Comparison of ENCODE assay signal across 8 mouse cellular contexts in genomic region chr17:86906136-86906461, GRCm38 (mm10). TPM values are rescaled to one million over a fixed set of nuclear protein-coding genes. Genes with fewer than 3 reads are reported as not detected.
DNase-seq lines count a peak whose midpoint lies in the region; ATAC-seq lines count a peak whose summit lies in the region.

No protein-coding gene starts in this region.

- no peaks in the 10 kb centered on the region; the same call in 1 of the 2 replicates for H3K27me3 ChIP-seq in hindbrain, embryonic 16.5 days (replicated peaks; ENCODE audit: control insufficient read depth, insufficient read depth, low read length)

- peaks cover 13% of the 10 kb centered on the region for H3K4me1 ChIP-seq in hindbrain, embryonic 16.5 days (ENCODE audit: control insufficient read depth, insufficient read depth, low read depth, low read length)

- 3% methylated on average over 9 of the region's 9 CpGs for WGBS in hindbrain, embryonic 16.5 days

- H3K9ac ChIP-seq in hindbrain, embryonic 16.5 days (ENCODE audit: low read depth, low read length): no peak overlapping the region; the same call in 1 of the 2 replicates

- no peaks in the 10 kb centered on the region for H3K36me3 ChIP-seq in hindbrain, embryonic 16.5 days (ENCODE audit: control insufficient read depth, insufficient read depth, low read length)

- H3K4me3 ChIP-seq in hindbrain, embryonic 16.5 days (ENCODE audit: low read length): no peak overlapping the region

- DNase-seq in R1 (ENCODE audit: low read depth, low spot score): peak; percentile 76
- peak; percentile 93 to 95 for DNase-seq in cerebellum, postnatal 10 days
- DNase-seq in frontal cortex, postnatal 36 days (ENCODE audit: low spot score in 2 of 2): peak; percentile 86
- peak; percentile 71 to 80 for DNase-seq in layer of hippocampus, postnatal 36 days
- peak; percentile 88 for DNase-seq in mesoderm, embryonic 11.5 days (ENCODE audit: low read depth, low spot score)
- DNase-seq in right cerebral cortex, postnatal 25 days: peak; percentile 77

- peak overlapping the region; percentile 70 for H3K27ac ChIP-seq in hindbrain, embryonic 16.5 days (ENCODE audit: low read depth, low read length)

- H3K9me3 ChIP-seq in hindbrain, embryonic 16.5 days (ENCODE audit: control insufficient read depth, low read length): no peaks in the 10 kb centered on the region

- peak; percentile 47 for ATAC-seq in hindbrain, embryonic 16.5 days
- no peak for ATAC-seq in erythroid progenitor cell, adult 5-6 weeks (replicated peaks; ENCODE audit: low FRiP score, poor library complexity, severe bottlenecking)

- H3K4me2 ChIP-seq in hindbrain, embryonic 16.5 days (ENCODE audit: low read length): peak overlapping the region; percentile 31

RNA-seq across cellular contexts. Expression of gene Tmem247, which starts 11.0 kb away (rescaled TPM):
- polyA plus RNA-seq in hindbrain, embryonic 16.5 days (2015; fragmentation: Nextera tagmentation; extraction: Ambion mirVana): not detected in 2 replicates
- total RNA-seq in layer of hippocampus, postnatal 36 days (2021): not detected
- total RNA-seq in erythroid progenitor cell, adult 5-6 weeks (2015; ENCODE audit: low replicate concordance): not detected in 2 replicates
- not detected in 2 replicates for total RNA-seq in erythroid progenitor cell, adult 5-6 weeks (2017; ENCODE audit: low replicate concordance)

RNA-seq across cellular contexts. Expression of gene Atp6v1e2, which starts 41.6 kb away (rescaled TPM):
- 0.11 and 0.24 TPM in 2 replicates for polyA plus RNA-seq in hindbrain, embryonic 16.5 days (2015; fragmentation: Nextera tagmentation; extraction: Ambion mirVana)
- total RNA-seq in layer of hippocampus, postnatal 36 days (2021): not detected
- total RNA-seq in erythroid progenitor cell, adult 5-6 weeks (2015; ENCODE audit: low replicate concordance): not detected in 2 replicates
- not detected in 2 replicates for total RNA-seq in erythroid progenitor cell, adult 5-6 weeks (2017; ENCODE audit: low replicate concordance)

RNA-seq across cellular contexts. Expression of gene Rhoq, which starts 56.8 kb away (rescaled TPM):
- 7.4 and 7.8 TPM in 2 replicates for polyA plus RNA-seq in hindbrain, embryonic 16.5 days (2015; fragmentation: Nextera tagmentation; extraction: Ambion mirVana)
- total RNA-seq in layer of hippocampus, postnatal 36 days (2021): 10 to 100 TPM; 33.6 to 36.8 TPM
- total RNA-seq in erythroid progenitor cell, adult 5-6 weeks (2015; ENCODE audit: low replicate concordance): 4.7 and 10.9 TPM in 2 replicates
- total RNA-seq in erythroid progenitor cell, adult 5-6 weeks (2017; ENCODE audit: low replicate concordance): 2.9 and 4.0 TPM in 2 replicates
